Mouse (Mus musculus) CH12.LX (cell line): Measurements from ENCODE around the gene Ptprcap. TPM values are rescaled to one million over a fixed set of nuclear protein-coding genes. Genes with fewer than 3 reads are reported as not detected.
A peak's percentile ranks its signal among the peaks of the same experiment; 100 is the strongest.

Experiments used
- DNase-seq: peaks from one replicate; pipeline ENCODE4 v3.0.0-alpha.2; 2013; ENCODE audit errors: extremely low read depth
- H3K27ac ChIP-seq: 2 replicates; pipeline ENCODE4 v1.5.1; 2012; ENCODE audit warnings: low read depth, mild to moderate bottlenecking, control low read depth, moderate library complexity; ENCODE audit not compliant: insufficient read depth
- H3K27me3 ChIP-seq: replicated peaks from 2 replicates; pipeline ENCODE3; 2012; ENCODE audit warnings: inconsistent platforms
- H3K36me3 ChIP-seq, 2 experiments: replicated peaks in 1 of 2; 2 replicates each; pipeline versions ENCODE3 to v1.6.1; 2012; ENCODE audit warnings: inconsistent platforms in 1 of 2, low read length in 1 of 2, mild to moderate bottlenecking in 1 of 2, mixed read lengths in 1 of 2, moderate library complexity in 1 of 2; ENCODE audit not compliant: control insufficient read depth in 1 of 2, insufficient read depth in 1 of 2
- H3K4me1 ChIP-seq, 2 experiments: 2 replicates each; pipeline ENCODE4 v1.6.1; 2012; ENCODE audit warnings: inconsistent platforms in 1 of 2, moderate library complexity in 1 of 2; ENCODE audit not compliant: insufficient read depth in 2 of 2, control insufficient read depth in 1 of 2
- H3K4me2 ChIP-seq: 2 replicates; pipeline ENCODE4 v1.6.1; 2012; ENCODE audit warnings: low read depth, mild to moderate bottlenecking, control low read depth; ENCODE audit not compliant: poor library complexity, insufficient read depth, severe bottlenecking
- H3K4me3 ChIP-seq, 3 experiments: fragments of 150-350 bp in 1 of 3; sonication (generic) in 1 of 3; replicated peaks in 1 of 3; 2 replicates each; pipeline versions ENCODE3 to v1.5.1; 2011 to 2012; ENCODE audit warnings: low read depth in 2 of 3, low read length in 2 of 3, mild to moderate bottlenecking in 2 of 3, moderate library complexity in 2 of 3, control low read depth in 1 of 3, improper control_type of control experiment in 1 of 3, inconsistent platforms in 1 of 3, mixed read lengths in 1 of 3; ENCODE audit not compliant: poor library complexity in 1 of 3
- H3K79me2 ChIP-seq: replicated peaks from 2 replicates; pipeline ENCODE4 v1.6.1; 2012; ENCODE audit warnings: mild to moderate bottlenecking, moderate library complexity; ENCODE audit not compliant: control insufficient read depth, poor library complexity, insufficient read depth, severe bottlenecking; ENCODE audit errors: extremely low read depth
- H3K9ac ChIP-seq: 2 replicates; pipeline ENCODE4 v1.6.1; 2012; ENCODE audit warnings: low read depth, mild to moderate bottlenecking, control low read depth, moderate library complexity; ENCODE audit not compliant: insufficient read depth
- H3K9me3 ChIP-seq: replicated peaks from 2 replicates; pipeline ENCODE3; 2012; ENCODE audit warnings: low read length, inconsistent platforms, mixed read lengths
- BHLHE40 ChIP-seq: IDR thresholded peaks from 2 replicates; pipeline ENCODE4 v1.6.1; 2011; ENCODE audit warnings: mild to moderate bottlenecking, low read depth, low read length, improper control_type of control experiment
- CHD1 ChIP-seq: IDR thresholded peaks from 2 replicates; pipeline ENCODE4 v1.6.1; 2012; ENCODE audit warnings: low read depth, low read length, improper control_type of control experiment, inconsistent platforms
- CHD2 ChIP-seq: IDR thresholded peaks from 2 replicates; pipeline ENCODE4 v1.6.1; 2011; ENCODE audit warnings: low read length, improper control_type of control experiment
- CTCF ChIP-seq, 2 experiments: IDR thresholded peaks in 1 of 2; conservative IDR thresholded peaks in 1 of 2; 2 replicates each; pipeline ENCODE4 v1.5.1; 2011 to 2012; ENCODE audit warnings: low read depth in 2 of 2, low read length in 2 of 2, improper control_type of control experiment in 1 of 2, inconsistent platforms in 1 of 2, mild to moderate bottlenecking in 1 of 2, moderate library complexity in 1 of 2
- E2F4 ChIP-seq: IDR thresholded peaks from 2 replicates; pipeline ENCODE4 v1.6.1; 2011; ENCODE audit warnings: low read depth, low read length, improper control_type of control experiment; ENCODE audit not compliant: insufficient replicate concordance
- ELF1 ChIP-seq: IDR thresholded peaks from 2 replicates; pipeline ENCODE4 v1.6.1; 2014; ENCODE audit warnings: low read depth, mild to moderate bottlenecking, inconsistent platforms, low read length, improper control_type of control experiment
- EP300 ChIP-seq: IDR thresholded peaks from 2 replicates; pipeline ENCODE4 v1.6.1; 2011; ENCODE audit warnings: low read length, improper control_type of control experiment
- ETS1 ChIP-seq: conservative IDR thresholded peaks from 2 replicates; pipeline ENCODE4 v1.6.1; 2012; ENCODE audit warnings: low read depth, mild to moderate bottlenecking, inconsistent platforms, low read length, improper control_type of control experiment, moderate library complexity
- GABPA ChIP-seq: IDR thresholded peaks from 2 replicates; pipeline ENCODE4 v1.6.1; 2012; ENCODE audit warnings: low read depth, low read length, improper control_type of control experiment, inconsistent platforms; ENCODE audit not compliant: insufficient replicate concordance
- HCFC1 ChIP-seq: IDR thresholded peaks from 2 replicates; pipeline ENCODE4 v1.6.1; 2012; ENCODE audit warnings: low read depth, mild to moderate bottlenecking, inconsistent platforms, low read length, improper control_type of control experiment
- IRF4 ChIP-seq: IDR thresholded peaks from 2 replicates; pipeline ENCODE4 v1.6.1; 2014; ENCODE audit warnings: low read depth, mild to moderate bottlenecking, inconsistent platforms, low read length, improper control_type of control experiment
- JUN ChIP-seq: IDR thresholded peaks from 2 replicates; pipeline ENCODE4 v1.6.1; 2011; ENCODE audit warnings: low read depth, mild to moderate bottlenecking, low read length, improper control_type of control experiment, moderate library complexity; ENCODE audit not compliant: insufficient read depth
- JUND ChIP-seq: conservative IDR thresholded peaks from 2 replicates; pipeline ENCODE4 v1.6.1; 2011; ENCODE audit warnings: low read depth, low read length, improper control_type of control experiment
- KAT2A ChIP-seq: IDR thresholded peaks from 2 replicates; pipeline ENCODE4 v1.6.1; 2012; ENCODE audit warnings: low read length, improper control_type of control experiment, inconsistent platforms; ENCODE audit not compliant: insufficient replicate concordance
- MAFK ChIP-seq: IDR thresholded peaks from 2 replicates; pipeline ENCODE4 v1.6.1; 2011; ENCODE audit warnings: low read length, improper control_type of control experiment; ENCODE audit not compliant: insufficient replicate concordance
- MAX ChIP-seq: IDR thresholded peaks from 2 replicates; pipeline ENCODE4 v1.6.1; 2011; ENCODE audit warnings: low read length, improper control_type of control experiment
- MAZ ChIP-seq: IDR thresholded peaks from 2 replicates; pipeline ENCODE4 v1.6.1; 2012; ENCODE audit warnings: low read depth, mild to moderate bottlenecking, inconsistent platforms, low read length, improper control_type of control experiment, moderate library complexity
- MEF2A ChIP-seq: IDR thresholded peaks from 2 replicates; pipeline ENCODE4 v1.6.1; 2014; ENCODE audit warnings: low read depth, mild to moderate bottlenecking, inconsistent platforms, low read length, improper control_type of control experiment, borderline replicate concordance
- MXI1 ChIP-seq: IDR thresholded peaks from 2 replicates; pipeline ENCODE4 v1.6.1; 2011; ENCODE audit warnings: mild to moderate bottlenecking, low read depth, low read length, improper control_type of control experiment
- MYC ChIP-seq: IDR thresholded peaks from 2 replicates; pipeline ENCODE4 v1.6.1; 2011; ENCODE audit warnings: low read depth, mild to moderate bottlenecking, improper control_type of control experiment, low read length
- NELFE ChIP-seq: IDR thresholded peaks from 2 replicates; pipeline ENCODE4 v1.6.1; 2011; ENCODE audit warnings: low read depth, low read length, improper control_type of control experiment
- NRF1 ChIP-seq: IDR thresholded peaks from 2 replicates; pipeline ENCODE4 v1.6.1; 2014; ENCODE audit warnings: low read depth, mild to moderate bottlenecking, inconsistent platforms, low read length, improper control_type of control experiment, moderate library complexity
- PAX5 ChIP-seq: IDR thresholded peaks from 2 replicates; pipeline ENCODE4 v1.6.1; 2012; ENCODE audit warnings: low read length, inconsistent platforms, mixed read lengths
- POLR2A ChIP-seq: IDR thresholded peaks from 2 replicates; pipeline ENCODE4 v1.6.1; 2011; ENCODE audit warnings: low read depth, mild to moderate bottlenecking, improper control_type of control experiment, low read length
- POLR2AphosphoS2 ChIP-seq: IDR thresholded peaks from 2 replicates; pipeline ENCODE4 v1.6.1; 2011; ENCODE audit warnings: low read depth, low read length, improper control_type of control experiment
- RAD21 ChIP-seq: IDR thresholded peaks from 2 replicates; pipeline ENCODE4 v1.6.1; 2011; ENCODE audit warnings: low read depth, mild to moderate bottlenecking, low read length, improper control_type of control experiment, moderate library complexity
- RCOR1 ChIP-seq: conservative IDR thresholded peaks from 2 replicates; pipeline ENCODE4 v1.6.1; 2012; ENCODE audit warnings: low read depth, mild to moderate bottlenecking, inconsistent platforms, low read length, improper control_type of control experiment
- SIN3A ChIP-seq: IDR thresholded peaks from 2 replicates; pipeline ENCODE4 v1.6.1; 2012; ENCODE audit warnings: low read length, improper control_type of control experiment, inconsistent platforms
- SMC3 ChIP-seq: IDR thresholded peaks from 2 replicates; pipeline ENCODE4 v1.6.1; 2011; ENCODE audit warnings: low read depth, low read length, improper control_type of control experiment
- TBP ChIP-seq: conservative IDR thresholded peaks from 2 replicates; pipeline ENCODE4 v1.6.1; 2011; ENCODE audit warnings: low read depth, low read length, improper control_type of control experiment
- TCF12 ChIP-seq: IDR thresholded peaks from 2 replicates; pipeline ENCODE4 v1.6.1; 2014; ENCODE audit warnings: low read depth, mild to moderate bottlenecking, inconsistent platforms, low read length, improper control_type of control experiment
- UBTF ChIP-seq: IDR thresholded peaks from 2 replicates; pipeline ENCODE4 v1.6.1; 2012; ENCODE audit warnings: low read depth, mild to moderate bottlenecking, inconsistent platforms, low read length, improper control_type of control experiment, moderate library complexity
- USF1 ChIP-seq: IDR thresholded peaks from 2 replicates; pipeline ENCODE4 v1.6.1; 2014; ENCODE audit warnings: low read depth, mild to moderate bottlenecking, inconsistent platforms, low read length, improper control_type of control experiment
- USF2 ChIP-seq: conservative IDR thresholded peaks from 2 replicates; pipeline ENCODE4 v1.6.1; 2011; ENCODE audit warnings: low read depth, low read length, improper control_type of control experiment
- ZC3H11A ChIP-seq: IDR thresholded peaks from 2 replicates; pipeline ENCODE4 v1.6.1; 2012; ENCODE audit warnings: low read depth, mild to moderate bottlenecking, inconsistent platforms, low read length, improper control_type of control experiment
- ZKSCAN1 ChIP-seq: IDR thresholded peaks from 2 replicates; pipeline ENCODE4 v1.6.1; 2012; ENCODE audit warnings: low read depth, inconsistent platforms, low read length, improper control_type of control experiment, borderline replicate concordance
- ZMIZ1 ChIP-seq: IDR thresholded peaks from 2 replicates; pipeline ENCODE4 v1.6.1; 2012; ENCODE audit warnings: low read depth, mild to moderate bottlenecking, inconsistent platforms, low read length, improper control_type of control experiment
- ZNF384 ChIP-seq: IDR thresholded peaks from 2 replicates; pipeline ENCODE4 v1.6.1; 2012; ENCODE audit warnings: low read depth, low read length, improper control_type of control experiment, inconsistent platforms
- dilution Hi-C: fragments of 300-500 bp; cut with MboI; formaldehyde crosslinking; loops from 2 replicates; pipeline ENCODE4 v1.14.3; 2020; ENCODE audit warnings: low sequenced_read_pairs; ENCODE audit not compliant: extremely low pct_unique_long_range_greater_than_20kb, extremely low pct_ligation_motif_present
- in situ Hi-C: fragments of 300-500 bp; cut with MboI; formaldehyde crosslinking; loops from 3 replicates; pipeline ENCODE4 v1.14.3; 2019; ENCODE audit warnings: low sequenced_read_pairs, low pct_ligation_motif_present, low pct_unique_long_range_greater_than_20kb, mixed read lengths
- polyA plus RNA-seq: library from polyadenylated mRNA; unstranded; fragments of >175 nt; gene quantifications from 2 replicates; pipeline ENCODE4 v1.2.1, GENCODE M21; 2012; ENCODE audit warnings: low read depth; ENCODE audit not compliant: insufficient read length
- total RNA-seq, 2 experiments: library from RNA; depleted of rRNA; stranded (reverse); fragments of 300-350 nt in 1 of 2; fragments of >200 nt in 1 of 2; gene quantifications; 2 replicates each; pipeline ENCODE4 v1.2.3; 2012 to 2014

The Ptprcap gene
- total and polyA plus RNA-seq, 3 experiments, result 343 to 447 (median 438) TPM

DNA sequence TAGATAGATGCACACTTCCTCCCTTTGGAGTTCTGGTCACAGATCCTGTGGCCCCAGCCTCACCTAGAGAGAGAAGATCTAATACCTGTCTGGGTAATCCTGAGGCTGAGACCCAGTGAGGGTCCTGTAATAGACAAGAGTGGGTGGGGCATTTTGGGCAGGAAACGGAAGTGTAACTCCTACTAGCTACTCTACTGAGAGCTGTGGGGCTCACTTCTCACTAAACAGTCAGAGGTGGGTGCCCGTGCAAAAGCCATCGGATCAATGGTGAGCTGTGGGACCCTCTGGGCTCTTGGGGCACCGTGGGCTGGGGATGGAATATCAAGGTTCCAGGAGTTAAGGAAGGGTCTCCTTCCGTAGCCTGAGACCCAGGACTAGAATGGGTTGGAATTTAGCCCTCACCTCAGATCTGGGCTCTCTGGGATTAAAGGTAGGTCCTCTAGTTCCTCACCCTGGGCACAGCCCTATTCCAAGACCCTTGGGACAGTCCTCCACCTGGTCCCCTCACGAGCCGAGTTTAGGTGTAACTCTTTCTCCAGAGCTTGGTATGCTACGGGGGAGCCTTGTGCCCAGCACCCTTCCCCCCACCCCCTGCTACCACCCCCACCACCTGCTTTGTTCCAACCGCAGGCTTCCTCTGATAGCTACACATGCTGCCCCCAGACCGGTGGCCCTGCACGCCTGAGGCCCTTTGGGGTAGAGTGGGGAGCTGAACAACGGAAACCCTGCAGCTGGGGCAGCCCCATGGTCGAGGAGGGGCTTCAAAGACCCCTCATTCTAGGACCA, 1.2 kb downstream of the Ptprcap start:
- peaks cover 65 to 86% of the 10 kb centered on the region in 2 experiments for H3K36me3 ChIP-seq
- peak overlapping the region; percentile 72 to 82 (median 73) for H3K4me3 ChIP-seq
- H3K4me2 ChIP-seq, result peak overlapping the region; percentile 52
- peak; percentile 73 for DNase-seq
- peak; percentile 72 for TF ChIP-seq ETS1
- TF ChIP-seq BHLHE40, result peak; percentile 93
- no peak for TF ChIP-seq SMC3
- peak; percentile 74 for TF ChIP-seq MEF2A
- TF ChIP-seq SIN3A, result peak; percentile 81; the same call in 1 of the 2 replicates
- no peak for TF ChIP-seq UBTF
- peak; percentile 91 for TF ChIP-seq CHD2
- no peak for TF ChIP-seq CTCF (conservative IDR thresholded peaks at IDR 0.05 in 1 of 2, IDR thresholded peaks at IDR 0.05 in 1 of 2; ENCODE audit: low read depth in 2 of 2, low read length in 2 of 2)
- peak; percentile 89 for TF ChIP-seq TBP
- no peak for TF ChIP-seq JUND
- peak; percentile 80 for TF ChIP-seq ZMIZ1
- TF ChIP-seq NELFE, result peak; percentile 81
- TF ChIP-seq TCF12, result peak; percentile 96
- TF ChIP-seq ZC3H11A, result no peak
- TF ChIP-seq USF1, result no peak
- TF ChIP-seq NRF1, result 0 out of 2 replicates have a peak, but pooled peaks have one; percentile 38
- TF ChIP-seq ZKSCAN1, result no peak
- TF ChIP-seq GABPA, result no peak
- no peak for TF ChIP-seq HCFC1
- TF ChIP-seq KAT2A, result 0 out of 2 replicates have a peak, but pooled peaks have one; percentile 29
- no peak; the same call in 1 of the 2 replicates for TF ChIP-seq RAD21
- peak; percentile 44; the same call in 1 of the 2 replicates for TF ChIP-seq MYC
- peak; percentile 80 for TF ChIP-seq MAX
- peak; percentile 88 for TF ChIP-seq MAZ
- no peak for TF ChIP-seq ZNF384
- peak; percentile 69 for TF ChIP-seq ELF1
- no peak; the same call in 1 of the 2 replicates for TF ChIP-seq USF2
- TF ChIP-seq IRF4, result peak; percentile 66
- TF ChIP-seq EP300, result peak; percentile 73; the same call in 1 of the 2 replicates
- TF ChIP-seq MXI1, result peak; percentile 75
- TF ChIP-seq E2F4, result no peak
- peak; percentile 83; the same call in 1 of the 2 replicates for TF ChIP-seq CHD1
- no peak for TF ChIP-seq PAX5
- peak; percentile 95; the same call in 1 of the 2 replicates for TF ChIP-seq POLR2AphosphoS2
- peak; percentile 90 for TF ChIP-seq POLR2A
- TF ChIP-seq MAFK, result peak; percentile 68; the same call in 1 of the 2 replicates
- no peak; the same call in 1 of the 2 replicates for TF ChIP-seq RCOR1
- TF ChIP-seq JUN, result no peak
- dilution Hi-C loops (no loop called here), in situ Hi-C loops (no loop called here)
- H3K4me1 ChIP-seq, result peaks cover 34 to 70% of the 10 kb centered on the region in 2 experiments
- peaks cover 20% of the 10 kb centered on the region for H3K79me2 ChIP-seq
- H3K9me3 ChIP-seq, result no peaks in the 10 kb centered on the region
- H3K9ac ChIP-seq, result peak overlapping the region; percentile 96
- peak overlapping the region; percentile 90 for H3K27ac ChIP-seq
- H3K27me3 ChIP-seq, result no peaks in the 10 kb centered on the region
